Mouse (Mus musculus) hindbrain, embryonic 15.5 days (tissue): ENCODE results near the gene Slc18b1. TPM values are rescaled to one million over a fixed set of nuclear protein-coding genes. Genes with fewer than 3 reads are reported as not detected.

Experiments
- ATAC-seq: fragments of 200-750 bp; cut with Nextera tagmentation; 2 replicates; pipeline ENCODE4 v1.8.0; 2017; ENCODE audit warnings: low read depth, moderate number of reproducible peaks, moderate TSS enrichment; ENCODE audit not compliant: low FRiP score
- H3K27ac ChIP-seq: fragments of 300-500 bp; sonication (generic); replicated peaks from 2 replicates; pipeline ENCODE4 v1.5.1; 2015; ENCODE audit warnings: mild to moderate bottlenecking, inconsistent platforms
- H3K27me3 ChIP-seq: fragments of 300-500 bp; sonication (generic); 2 replicates; pipeline ENCODE4 v1.6.1; 2015; ENCODE audit warnings: control low read depth, inconsistent platforms
- H3K36me3 ChIP-seq: fragments of 300-500 bp; sonication (generic); 2 replicates; pipeline ENCODE4 v1.6.1; 2015; ENCODE audit warnings: control low read depth, inconsistent platforms
- H3K4me1 ChIP-seq: fragments of 300-500 bp; sonication (generic); replicated peaks from 2 replicates; pipeline ENCODE4 v1.6.1; 2015; ENCODE audit warnings: control low read depth, inconsistent platforms
- H3K4me2 ChIP-seq: fragments of 300-500 bp; sonication (generic); 2 replicates; pipeline ENCODE4 v1.6.1; 2015; ENCODE audit warnings: moderate library complexity, mild to moderate bottlenecking, inconsistent platforms
- H3K4me3 ChIP-seq: fragments of 300-500 bp; sonication (generic); 2 replicates; pipeline ENCODE4 v1.5.1; 2015; ENCODE audit warnings: mild to moderate bottlenecking, inconsistent platforms
- H3K9ac ChIP-seq: fragments of 300-500 bp; sonication (generic); 2 replicates; pipeline ENCODE4 v1.6.1; 2015; ENCODE audit warnings: inconsistent platforms
- H3K9me3 ChIP-seq: fragments of 300-500 bp; sonication (generic); 2 replicates; pipeline ENCODE4 v1.6.1; 2016; ENCODE audit warnings: control low read depth, inconsistent platforms
- WGBS: fragments of 180-500 bp; shearing (Covaris S2); methylation state at CpG from one replicate; pipeline ENCODE4 v1.1.7; 2015; 5-methylcytosine and 5-hydroxymethylcytosine counted together
- polyA plus RNA-seq: library from polyadenylated mRNA; unstranded; fragments of >200 nt; fragmentation: Nextera tagmentation; extraction: Ambion mirVana; gene quantifications from 2 replicates; pipeline ENCODE4 v1.2.1, GENCODE M21; 2015

Slc18b1 gene
- polyA plus RNA-seq, 1 experiment from 2014 or later: 20.9 TPM

DNA sequence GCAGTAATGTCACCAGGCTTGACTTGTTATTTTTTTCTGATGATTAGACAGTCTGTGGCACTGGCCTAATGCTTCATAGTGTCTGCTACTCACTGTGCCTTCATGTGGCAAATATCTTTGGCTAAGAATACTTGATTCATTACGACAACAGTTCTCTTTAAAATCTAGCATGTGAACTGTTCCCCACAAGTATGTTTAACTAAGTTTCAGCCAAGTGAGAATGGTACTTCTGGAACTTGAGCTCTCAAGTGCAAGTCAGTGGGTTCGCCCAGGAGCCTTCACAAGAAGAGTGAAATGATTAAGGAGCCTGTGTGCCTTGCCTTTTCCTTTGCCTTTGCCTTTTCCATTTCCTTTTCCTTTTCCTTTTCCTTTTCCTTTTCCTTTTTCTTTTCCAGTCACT lies 55.3 kb downstream of the Slc18b1 start:
- no peak for ATAC-seq
- no peaks in the 10 kb centered on the region for H3K36me3 ChIP-seq

DNA sequence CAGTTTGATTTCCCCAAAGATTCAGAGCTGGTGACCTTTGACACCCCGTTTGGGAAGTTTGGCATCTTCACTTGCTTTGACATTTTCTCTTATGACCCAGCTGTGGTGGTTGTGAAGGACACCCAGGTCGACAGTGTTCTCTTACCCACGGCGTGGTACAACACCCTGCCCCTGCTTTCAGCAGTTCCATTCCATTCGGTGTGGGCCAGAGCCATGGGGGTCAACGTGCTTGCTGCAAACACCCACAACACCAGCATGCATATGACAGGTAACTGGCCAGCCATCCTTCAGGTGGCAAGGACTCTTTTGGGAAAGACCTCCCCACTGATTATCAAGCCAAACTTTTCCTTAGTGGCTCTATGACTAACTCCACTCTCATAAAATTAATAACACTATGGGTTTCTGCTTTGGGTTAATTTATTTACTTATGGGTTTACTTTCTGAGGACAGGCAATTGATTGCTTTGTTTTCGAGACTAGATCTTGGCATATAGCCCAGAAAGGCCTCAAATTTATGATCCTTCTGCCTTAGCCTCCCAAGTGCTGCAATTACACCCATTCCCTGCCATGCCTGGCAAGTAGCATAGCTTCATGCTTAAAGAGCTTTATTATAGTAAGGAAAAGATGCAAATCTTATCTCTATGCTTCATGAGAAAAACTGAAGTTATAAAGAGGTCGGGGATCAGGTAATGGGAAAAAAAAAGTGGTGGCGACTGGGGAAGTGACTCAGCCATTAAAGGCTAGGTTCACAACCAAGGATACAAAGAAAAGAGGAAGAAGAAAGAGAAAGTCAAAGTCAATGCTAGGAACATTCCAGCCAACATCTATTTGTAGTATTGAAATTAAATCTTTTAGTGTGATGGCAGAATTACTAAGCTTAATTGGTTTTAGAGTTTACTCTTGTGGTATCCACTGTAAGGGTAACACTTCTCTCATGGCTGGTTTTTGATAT lies 67.9 kb downstream of the Slc18b1 start:
- Histone ChIP-seq H3K36me3 (no peaks in the 10 kb centered on the region), H3K27me3 (no peaks in the 10 kb centered on the region), H3K9ac (no peak overlapping the region), H3K4me3 (no peak overlapping the region), H3K9me3 (no peaks in the 10 kb centered on the region; the same call in 1 of the 2 replicates), H3K27ac (no peak overlapping the region), H3K4me2 (no peak overlapping the region), H3K4me1 (no peaks in the 10 kb centered on the region)
- WGBS: 83% methylated on average over 9 of the region's 9 CpGs
- ATAC-seq: no peak

More for the DNA sequence above, 55.3 kb downstream of the Slc18b1 start:
- 85% methylated on average over 2 of the region's 2 CpGs for WGBS
- H3K27me3 ChIP-seq: no peaks in the 10 kb centered on the region
- no peak overlapping the region for H3K27ac ChIP-seq
- H3K9ac ChIP-seq: no peak overlapping the region
- no peaks in the 10 kb centered on the region for H3K9me3 ChIP-seq
- H3K4me3 ChIP-seq: no peak overlapping the region
- H3K4me2 ChIP-seq: no peak overlapping the region
- no peaks in the 10 kb centered on the region for H3K4me1 ChIP-seq

Other genes starting within 250 kb of the Slc18b1 start
- gene Rps12, start 9.7 kb upstream of the Slc18b1 start, polyA plus RNA-seq: 104 and 108 TPM in 2 replicates
- 0.14 TPM in 1 of 2 replicates, not detected in the other for gene Vnn3, start 54.5 kb downstream of the Slc18b1 start, polyA plus RNA-seq
- 0.18 and 0.43 TPM in 2 replicates for gene Vnn1, start 97.7 kb downstream of the Slc18b1 start, polyA plus RNA-seq
- gene Taar1, start 123.4 kb downstream of the Slc18b1 start, polyA plus RNA-seq: not detected in 2 replicates
- gene Taar2, start 141.6 kb downstream of the Slc18b1 start, polyA plus RNA-seq: 0.16 TPM in 1 of 2 replicates, not detected in the other
- gene Taar3, start 152.6 kb downstream of the Slc18b1 start, polyA plus RNA-seq: not detected in 2 replicates
- not detected in 2 replicates for gene Taar4, start 163.5 kb downstream of the Slc18b1 start, polyA plus RNA-seq
- gene Taar5, start 173.7 kb downstream of the Slc18b1 start, polyA plus RNA-seq: not detected in 2 replicates
- gene Taar6, start 188.7 kb downstream of the Slc18b1 start, polyA plus RNA-seq: not detected in 2 replicates
- gene Taar7a, start 196.5 kb downstream of the Slc18b1 start, polyA plus RNA-seq: not detected in 2 replicates
- gene Taar7b, start 203.0 kb downstream of the Slc18b1 start, polyA plus RNA-seq: not detected in 2 replicates
- not detected in 2 replicates for gene Taar7d, start 230.2 kb downstream of the Slc18b1 start, polyA plus RNA-seq
- not detected in 2 replicates for gene Taar7e, start 240.6 kb downstream of the Slc18b1 start, polyA plus RNA-seq